Mouse (Mus musculus): ENCODE data around the gene Cep19. TPM values are rescaled to one million over a fixed set of nuclear protein-coding genes. Genes with fewer than 3 reads are reported as not detected.

Cep19 gene
- polyA plus RNA-seq, 1 experiment from 2014 or later = 27.0 TPM

- ATAC-seq (ENCODE audit: insufficient read depth, low FRiP score) = no peak
- Histone ChIP-seq H3K4me2 (ENCODE audit: low read depth, low read length) (no peak overlapping the region), H3K36me3 (ENCODE audit: control insufficient read depth, insufficient read depth, low read length) (no peaks in the 10 kb centered on the region), H3K9me3 (replicated peaks; ENCODE audit: control insufficient read depth, low read length) (no peaks in the 10 kb centered on the region), H3K27ac (ENCODE audit: low read length) (no peak overlapping the region), H3K9ac (ENCODE audit: low read length) (peak overlapping the region; percentile 36; the same call in 1 of the 2 replicates), H3K4me1 (ENCODE audit: control insufficient read depth, insufficient read depth, low read length) (no peaks in the 10 kb centered on the region), H3K27me3 (ENCODE audit: control insufficient read depth, insufficient read depth, low read length) (no peaks in the 10 kb centered on the region), H3K4me3 (replicated peaks; ENCODE audit: low read length) (no peak overlapping the region)
- 88% methylated on average over 1 of the region's 1 CpGs for WGBS
Observed at GRCm38 (mm10) chr16:32153976-32154375, 54.4 kb downstream of the Cep19 start.

GRCm38 (mm10) chr16:32154437-32154836 is 54.8 kb downstream of the Cep19 start:
- Histone ChIP-seq H3K4me1 (ENCODE audit: control insufficient read depth, insufficient read depth, low read length) (no peaks in the 10 kb centered on the region), H3K27me3 (ENCODE audit: control insufficient read depth, insufficient read depth, low read length) (no peaks in the 10 kb centered on the region), H3K9me3 (replicated peaks; ENCODE audit: control insufficient read depth, low read length) (no peaks in the 10 kb centered on the region), H3K36me3 (ENCODE audit: control insufficient read depth, insufficient read depth, low read length) (no peaks in the 10 kb centered on the region), H3K27ac (ENCODE audit: low read length) (no peak overlapping the region), H3K4me3 (replicated peaks; ENCODE audit: low read length) (no peak overlapping the region), H3K9ac (ENCODE audit: low read length) (peak overlapping the region; percentile 36; the same call in 1 of the 2 replicates), H3K4me2 (ENCODE audit: low read depth, low read length) (no peak overlapping the region)
- no peak for ATAC-seq (ENCODE audit: insufficient read depth, low FRiP score)
- WGBS = 61% methylated on average over 13 of the region's 13 CpGs

GRCm38 (mm10) chr16:32156719-32157118 is 57.1 kb downstream of the Cep19 start:
- Histone ChIP-seq H3K27ac (ENCODE audit: low read length) (no peak overlapping the region), H3K4me1 (ENCODE audit: control insufficient read depth, insufficient read depth, low read length) (no peaks in the 10 kb centered on the region), H3K27me3 (ENCODE audit: control insufficient read depth, insufficient read depth, low read length) (no peaks in the 10 kb centered on the region), H3K36me3 (ENCODE audit: control insufficient read depth, insufficient read depth, low read length) (no peaks in the 10 kb centered on the region), H3K9ac (ENCODE audit: low read length) (no peak overlapping the region), H3K9me3 (replicated peaks; ENCODE audit: control insufficient read depth, low read length) (no peaks in the 10 kb centered on the region), H3K4me2 (ENCODE audit: low read depth, low read length) (no peak overlapping the region), H3K4me3 (replicated peaks; ENCODE audit: low read length) (no peak overlapping the region)
- WGBS = 35% methylated on average over 3 of the region's 3 CpGs
- no peak for ATAC-seq (ENCODE audit: insufficient read depth, low FRiP score)

- no peaks in the 10 kb centered on the region for H3K9me3 ChIP-seq (replicated peaks; ENCODE audit: control insufficient read depth, low read length)
- no peak overlapping the region for H3K4me2 ChIP-seq (ENCODE audit: low read depth, low read length)
- no peaks in the 10 kb centered on the region for H3K36me3 ChIP-seq (ENCODE audit: control insufficient read depth, insufficient read depth, low read length)
- H3K4me3 ChIP-seq (replicated peaks; ENCODE audit: low read length) = no peak overlapping the region
- H3K27ac ChIP-seq (ENCODE audit: low read length) = no peak overlapping the region
- H3K9ac ChIP-seq (ENCODE audit: low read length) = no peak overlapping the region
- WGBS = 78% methylated on average over 2 of the region's 2 CpGs
- no peaks in the 10 kb centered on the region for H3K4me1 ChIP-seq (ENCODE audit: control insufficient read depth, insufficient read depth, low read length)
- H3K27me3 ChIP-seq (ENCODE audit: control insufficient read depth, insufficient read depth, low read length) = no peaks in the 10 kb centered on the region
- no peak for ATAC-seq (ENCODE audit: insufficient read depth, low FRiP score)
Observed at GRCm38 (mm10) chr16:32157369-32157768, 57.8 kb downstream of the Cep19 start.

Other genes starting within 250 kb of the Cep19 start
- 4.8 and 6.1 TPM in 2 replicates for gene Meltf, start 221.0 kb upstream of the Cep19 start, polyA plus RNA-seq (2015; fragmentation: Nextera tagmentation; extraction: Ambion mirVana)
- gene Pigz, start 165.9 kb upstream of the Cep19 start, polyA plus RNA-seq (2015; fragmentation: Nextera tagmentation; extraction: Ambion mirVana) = 0.96 and 1.5 TPM in 2 replicates
- gene 0610012G03Rik, start 151.3 kb upstream of the Cep19 start, polyA plus RNA-seq (2015; fragmentation: Nextera tagmentation; extraction: Ambion mirVana) = 81.6 and 84.9 TPM in 2 replicates
- gene Ncbp2, start 151.3 kb upstream of the Cep19 start, polyA plus RNA-seq (2015; fragmentation: Nextera tagmentation; extraction: Ambion mirVana) = 89.5 and 97.9 TPM in 2 replicates
- 13.2 TPM in 2 replicates for gene Senp5, start 96.5 kb upstream of the Cep19 start, polyA plus RNA-seq (2015; fragmentation: Nextera tagmentation; extraction: Ambion mirVana)
- 38.0 and 38.7 TPM in 2 replicates for gene Pak2, start 20.5 kb upstream of the Cep19 start, polyA plus RNA-seq (2015; fragmentation: Nextera tagmentation; extraction: Ambion mirVana)
- 74.6 and 80.1 TPM in 2 replicates for gene Pigx, start 60 bp upstream of the Cep19 start, polyA plus RNA-seq (2015; fragmentation: Nextera tagmentation; extraction: Ambion mirVana)
- gene Nrros, start 65.8 kb downstream of the Cep19 start, polyA plus RNA-seq (2015; fragmentation: Nextera tagmentation; extraction: Ambion mirVana) = 17.6 and 21.9 TPM in 2 replicates
- gene Bex6, start 80.0 kb downstream of the Cep19 start, polyA plus RNA-seq (2015; fragmentation: Nextera tagmentation; extraction: Ambion mirVana) = 0.14 TPM in 1 of 2 replicates, not detected in the other
- gene Fbxo45, start 147.4 kb downstream of the Cep19 start, polyA plus RNA-seq (2015; fragmentation: Nextera tagmentation; extraction: Ambion mirVana) = 3.5 and 4.3 TPM in 2 replicates
- gene Wdr53, start 147.4 kb downstream of the Cep19 start, polyA plus RNA-seq (2015; fragmentation: Nextera tagmentation; extraction: Ambion mirVana) = 18.4 and 19.5 TPM in 2 replicates
- 0.15 TPM in 1 of 2 replicates, not detected in the other for gene Smco1, start 171.7 kb downstream of the Cep19 start, polyA plus RNA-seq (2015; fragmentation: Nextera tagmentation; extraction: Ambion mirVana)
- gene Rnf168, start 177.7 kb downstream of the Cep19 start, polyA plus RNA-seq (2015; fragmentation: Nextera tagmentation; extraction: Ambion mirVana) = 18.4 and 18.6 TPM in 2 replicates
- 18.1 and 22.1 TPM in 2 replicates for gene Ubxn7, start 232.5 kb downstream of the Cep19 start, polyA plus RNA-seq (2015; fragmentation: Nextera tagmentation; extraction: Ambion mirVana)